Mouse (Mus musculus) liver (tissue): ENCODE measurements around the gene Hmcn1.

Experiments
- DNase-seq: peaks from one replicate; pipeline ENCODE4 v3.0.0-alpha.2; 2020; ENCODE audit warnings: mixed read lengths

The Hmcn1 gene

GRCm38 (mm10) chr1:150991745-150992554, 1.3 kb downstream of the Hmcn1 start:
- no peak for DNase-seq

DNA sequence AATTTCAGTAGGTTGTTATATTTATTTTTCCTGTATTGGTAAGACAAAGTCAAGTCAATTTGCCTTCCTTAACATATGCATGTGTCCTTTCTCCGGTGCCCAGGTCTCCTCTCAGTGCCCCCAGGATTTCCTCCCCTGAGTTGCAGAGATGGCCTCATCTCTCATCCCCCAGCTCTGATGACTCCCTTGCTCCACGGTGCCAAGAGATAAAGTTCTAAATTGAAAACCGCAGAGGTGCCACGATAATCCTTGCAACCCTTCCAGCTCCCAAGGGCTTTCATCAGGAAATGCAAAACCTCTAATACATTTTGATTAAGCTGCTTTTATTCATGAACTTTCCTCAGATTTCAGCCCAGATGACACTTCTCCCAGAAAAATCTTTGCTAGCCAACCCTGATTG, 8.3 kb downstream of the Hmcn1 start:
- no peak for DNase-seq

GRCm38 (mm10) chr1:150984092-150984503, 9.1 kb downstream of the Hmcn1 start:
- DNase-seq = no peak

DNA sequence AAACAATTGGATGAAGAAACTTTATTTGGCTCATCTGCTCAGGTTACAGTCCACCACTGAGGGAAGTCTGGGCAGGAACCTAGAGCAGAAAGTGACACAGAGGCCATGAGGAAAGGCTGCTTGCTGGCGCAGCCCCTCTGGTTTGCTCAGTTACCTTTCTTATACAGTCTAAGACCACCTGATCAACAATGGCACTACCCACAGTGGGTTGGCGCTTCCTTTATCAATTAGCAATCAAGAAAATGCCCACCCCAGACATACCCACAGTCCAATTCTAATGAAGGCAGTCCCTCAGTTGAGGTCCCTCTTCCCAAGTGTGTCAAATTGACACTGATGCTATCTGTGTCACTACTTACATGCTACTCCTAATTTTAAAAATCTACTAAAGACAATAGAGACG, 14.6 kb downstream of the Hmcn1 start:
- no peak for DNase-seq

DNA sequence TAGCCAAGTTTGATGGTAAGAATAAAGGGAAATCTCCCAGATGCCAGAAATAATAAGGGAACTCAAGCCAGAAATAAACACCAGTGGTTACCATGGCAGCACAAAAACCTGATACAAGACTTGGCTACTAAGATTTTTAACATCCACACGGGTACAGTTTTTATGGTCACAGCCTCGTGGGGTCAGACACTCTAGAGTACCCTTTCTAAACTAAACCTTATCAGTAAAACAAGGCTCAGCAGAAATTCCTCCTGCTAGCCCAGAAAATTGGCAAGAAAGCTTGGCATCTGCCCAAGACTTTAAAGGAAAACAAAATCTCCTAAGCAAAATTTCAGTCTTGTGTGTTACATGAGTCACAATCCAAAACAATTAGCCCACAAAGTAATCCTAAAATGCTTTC, 17.0 kb downstream of the Hmcn1 start:
- no peak for DNase-seq

DNA sequence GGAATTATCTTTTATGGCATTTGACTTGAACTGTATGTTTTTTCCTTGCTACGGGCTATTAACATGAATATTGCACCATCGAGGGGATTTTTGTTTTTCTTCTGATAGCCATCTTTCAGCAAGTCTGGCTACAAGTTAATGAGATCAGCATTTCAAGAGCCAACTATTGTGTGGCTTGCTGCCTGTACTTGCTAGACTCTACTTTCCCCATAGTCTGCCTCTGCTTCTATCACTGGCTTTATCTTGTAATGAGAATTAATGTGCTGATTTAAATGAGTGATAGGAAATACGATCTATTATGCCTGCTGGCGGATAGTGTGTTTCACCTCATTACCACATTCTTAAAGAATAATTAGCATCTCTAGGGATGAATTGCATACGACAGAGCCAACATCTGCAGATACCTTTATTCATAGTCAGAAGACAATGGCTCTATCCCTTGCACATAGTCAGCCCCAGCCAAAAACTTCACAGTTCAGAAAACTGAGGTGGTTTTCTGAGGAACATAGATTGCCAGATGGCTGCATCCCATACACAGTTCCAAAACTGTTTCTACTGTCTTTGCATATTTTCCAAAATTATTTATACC, 33.7 kb downstream of the Hmcn1 start:
- no peak for DNase-seq

DNA sequence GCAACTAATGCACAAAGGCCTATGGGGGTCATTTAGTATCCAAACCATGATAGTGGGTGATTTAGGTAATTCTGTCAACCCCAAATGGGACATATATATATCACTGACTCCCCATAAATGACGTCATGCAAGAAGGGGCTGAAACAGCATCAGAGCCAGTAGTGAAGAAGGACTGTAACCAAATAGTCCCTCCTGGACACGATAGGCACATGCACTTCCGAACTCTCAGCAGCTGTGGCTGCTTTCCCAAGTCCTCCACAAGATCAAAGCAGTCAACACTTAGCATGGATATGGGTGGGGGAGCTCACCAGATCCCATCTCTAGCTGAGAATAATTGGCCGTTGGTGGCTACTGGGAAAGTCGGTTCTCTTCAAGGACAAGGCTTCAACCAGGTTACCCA, 42.2 kb downstream of the Hmcn1 start:
- DNase-seq = no peak

- DNase-seq = peak; percentile 16
Measured at GRCm38 (mm10) chr1:150950046-150950445, 43.2 kb downstream of the Hmcn1 start.

DNA sequence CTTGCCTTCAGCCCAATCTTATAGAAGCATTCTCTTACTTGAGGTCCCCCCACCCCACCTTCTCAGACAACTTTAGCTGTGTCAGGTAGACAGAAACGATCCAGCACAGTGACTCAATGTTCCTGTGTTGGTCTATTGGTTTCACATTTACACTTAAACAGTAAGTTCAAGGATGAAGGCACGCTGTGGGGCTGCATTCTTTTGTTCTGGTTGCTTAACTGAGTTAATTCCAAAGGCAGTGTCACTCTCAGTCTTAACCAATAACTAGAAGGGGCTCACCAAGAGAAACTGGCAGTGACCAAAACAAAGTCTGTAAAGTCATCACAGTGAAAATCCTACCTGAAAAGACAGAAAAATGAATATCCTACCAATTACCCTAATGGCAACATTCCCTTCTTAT, 44.3 kb downstream of the Hmcn1 start:
- DNase-seq = no peak

DNA sequence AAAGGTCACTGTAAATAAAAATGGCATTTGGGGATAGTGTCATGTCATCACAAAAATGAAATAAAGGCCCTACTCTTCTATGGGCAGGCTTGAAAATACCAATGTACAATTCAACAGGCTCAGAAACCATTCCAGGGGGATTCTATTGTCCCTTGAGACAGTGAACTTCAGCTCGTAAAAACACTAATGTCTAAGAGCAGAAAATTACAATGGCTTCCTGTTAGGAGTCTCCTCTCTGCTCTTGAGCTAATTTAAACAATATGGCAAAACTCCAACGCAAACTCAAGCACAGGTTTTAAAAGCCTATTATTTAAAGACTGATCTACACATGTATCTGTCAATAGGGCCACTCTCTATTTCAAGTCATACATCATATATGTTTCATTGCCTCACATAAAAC, 49.6 kb downstream of the Hmcn1 start:
- no peak for DNase-seq

DNA sequence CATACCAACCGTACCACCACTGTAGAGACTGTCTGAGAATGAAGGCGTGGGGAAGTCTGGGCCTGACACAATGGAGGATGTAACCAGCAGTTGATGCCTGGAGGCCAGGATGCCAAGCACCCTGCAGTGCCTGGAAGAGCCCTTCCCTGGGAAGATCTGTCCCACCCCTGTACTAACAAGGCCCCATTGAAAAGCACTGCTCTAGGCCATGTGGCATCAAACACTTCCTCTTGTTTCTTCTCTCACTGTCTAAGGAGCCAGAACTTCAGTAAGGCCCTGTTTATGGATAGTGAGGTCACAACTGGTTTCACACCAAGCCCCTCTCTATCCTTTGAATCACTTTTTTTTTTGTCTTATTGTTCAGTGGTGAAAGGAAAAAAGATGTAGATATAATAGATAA, 51.1 kb downstream of the Hmcn1 start:
- no peak for DNase-seq

DNA sequence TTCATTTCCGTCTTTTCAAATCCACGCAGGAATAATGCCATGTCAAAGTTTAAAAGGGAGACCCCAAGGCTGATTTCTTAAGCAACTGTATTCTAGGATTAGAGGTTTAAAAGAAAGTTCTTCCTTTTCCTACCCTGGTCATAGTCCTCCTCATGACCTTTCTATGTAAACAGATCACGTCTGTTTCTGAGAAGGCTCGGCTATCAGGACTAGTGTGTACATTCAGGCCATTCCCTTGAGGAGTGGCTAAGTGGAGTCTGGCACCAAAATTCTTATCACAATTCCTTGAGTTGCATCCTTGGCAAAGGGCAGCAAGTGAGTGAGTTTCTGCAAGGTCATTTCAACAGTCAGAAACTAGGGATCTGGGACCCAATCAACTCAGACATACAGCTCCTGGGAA, 56.4 kb downstream of the Hmcn1 start:
- no peak for DNase-seq

GRCm38 (mm10) chr1:150933616-150934015, 59.6 kb downstream of the Hmcn1 start:
- peak; percentile 5 for DNase-seq

DNA sequence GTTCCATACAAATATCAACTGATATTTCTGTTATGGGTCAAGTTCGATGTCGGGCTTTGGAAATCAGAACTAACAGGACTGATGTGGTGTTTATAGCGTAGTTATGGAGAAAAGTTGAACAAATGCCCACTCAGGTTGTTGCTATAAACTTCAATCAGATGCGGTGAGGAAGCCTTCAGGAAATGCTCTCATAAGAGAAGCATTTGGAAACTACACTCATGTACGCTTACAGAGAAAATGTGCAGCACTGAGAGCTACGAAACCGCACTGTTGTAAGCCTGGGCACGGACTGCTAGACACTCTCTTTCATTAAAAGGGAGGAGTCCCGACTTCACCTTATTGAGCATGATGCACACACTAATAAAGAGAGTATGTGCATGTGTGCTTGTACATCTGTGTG, 72.4 kb downstream of the Hmcn1 start:
- DNase-seq = no peak

DNA sequence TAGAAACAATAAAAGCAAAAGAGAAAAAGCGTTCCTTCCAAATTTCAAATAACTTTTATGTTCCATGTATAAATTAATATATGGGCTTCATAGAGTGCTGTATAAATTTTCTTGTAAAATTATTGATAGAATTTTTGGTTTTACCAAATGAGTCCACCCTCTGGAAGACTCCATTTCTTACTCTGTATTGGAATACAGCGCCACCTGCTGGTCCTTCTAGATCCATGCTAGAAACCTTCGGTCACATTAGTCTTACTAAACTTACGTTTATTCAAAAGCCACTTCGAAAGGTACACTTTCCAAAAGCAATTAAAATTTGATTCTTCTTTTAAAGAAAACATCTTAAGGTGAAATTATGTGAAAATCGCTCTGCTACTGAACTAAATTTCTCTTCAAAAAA, 73.0 kb downstream of the Hmcn1 start:
- peak; percentile 57 for DNase-seq

DNA sequence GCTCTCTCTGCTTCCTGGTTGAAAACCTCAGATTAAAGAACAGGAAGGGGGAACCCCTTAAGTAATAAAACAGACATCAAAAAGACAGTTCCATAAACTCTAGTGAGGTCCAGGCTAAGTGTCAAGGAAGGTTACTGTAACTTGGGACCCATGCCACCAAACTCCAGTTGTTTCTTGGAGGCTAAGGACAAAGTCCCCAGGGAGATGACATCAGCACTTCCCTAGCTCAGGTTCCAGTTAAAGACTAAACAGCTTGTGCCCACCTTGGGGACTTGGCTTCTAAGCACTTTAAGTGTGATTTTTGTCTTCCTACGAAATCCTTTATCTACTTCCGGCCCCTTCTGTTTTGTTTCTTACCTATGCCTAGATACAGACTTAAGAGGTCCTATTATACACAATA, 78.3 kb downstream of the Hmcn1 start:
- DNase-seq = no peak

- DNase-seq = no peak
Measured at GRCm38 (mm10) chr1:150913586-150914136, 79.6 kb downstream of the Hmcn1 start.

DNA sequence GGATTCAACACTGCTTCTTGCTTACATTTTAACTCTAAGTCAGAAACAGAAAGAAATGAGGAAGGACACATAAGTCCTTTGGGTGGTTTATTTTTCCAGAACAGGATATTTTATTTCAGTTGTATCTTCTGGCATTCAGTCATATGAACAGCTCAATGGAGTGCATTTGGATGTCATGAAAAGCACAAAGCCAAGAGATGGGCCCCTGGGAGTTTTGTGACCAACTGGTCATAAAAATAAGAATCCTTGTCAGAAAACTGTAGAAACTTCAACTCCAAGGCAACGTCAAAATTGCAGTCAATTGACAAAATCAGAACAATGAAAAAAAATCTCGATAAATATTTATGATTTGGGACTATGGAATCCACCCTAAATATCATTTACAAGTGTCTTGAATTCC, 83.6 kb downstream of the Hmcn1 start:
- DNase-seq = no peak

GRCm38 (mm10) chr1:150893677-150894188, 99.5 kb downstream of the Hmcn1 start:
- DNase-seq = no peak

DNA sequence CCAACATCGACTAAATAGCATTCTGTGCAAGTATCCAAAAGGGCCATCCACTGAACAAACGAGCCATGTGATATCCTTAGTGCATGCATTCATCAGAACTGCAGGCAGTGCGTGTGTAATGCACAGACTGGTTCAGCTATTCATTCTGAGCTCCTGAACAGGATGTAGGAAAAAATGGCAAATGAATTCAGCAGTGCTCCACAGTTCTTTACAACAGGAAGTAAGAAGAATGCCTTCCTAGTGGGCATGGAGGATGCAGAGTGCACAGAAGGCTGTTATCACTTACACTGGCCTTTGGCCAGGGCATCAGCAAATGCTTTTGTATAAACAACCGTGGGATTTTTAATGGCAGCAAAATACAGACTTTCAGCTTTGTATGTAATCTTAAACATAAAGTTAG, 103.2 kb downstream of the Hmcn1 start:
- DNase-seq = no peak

DNA sequence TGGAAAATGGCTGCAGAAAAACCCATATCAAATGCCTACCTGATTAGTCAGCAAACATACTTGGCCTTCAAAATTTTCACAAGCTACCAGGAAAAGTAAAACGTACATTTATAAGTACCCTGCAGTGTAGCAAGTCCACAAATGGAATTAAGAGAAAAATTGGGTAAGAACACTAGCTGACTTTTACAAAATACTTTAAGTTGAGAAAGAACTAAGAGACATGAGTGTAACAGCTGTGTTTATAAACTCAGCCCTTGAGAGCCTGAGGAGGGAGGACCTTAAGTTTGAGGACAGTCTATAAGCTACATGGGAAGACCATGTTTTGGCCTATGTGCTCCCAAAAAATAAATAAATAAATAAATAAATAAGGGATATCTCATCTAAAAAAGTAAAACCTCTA, 107.0 kb downstream of the Hmcn1 start:
- DNase-seq = no peak

- no peak for DNase-seq
Measured at GRCm38 (mm10) chr1:150878421-150878820, 114.8 kb downstream of the Hmcn1 start.

DNA sequence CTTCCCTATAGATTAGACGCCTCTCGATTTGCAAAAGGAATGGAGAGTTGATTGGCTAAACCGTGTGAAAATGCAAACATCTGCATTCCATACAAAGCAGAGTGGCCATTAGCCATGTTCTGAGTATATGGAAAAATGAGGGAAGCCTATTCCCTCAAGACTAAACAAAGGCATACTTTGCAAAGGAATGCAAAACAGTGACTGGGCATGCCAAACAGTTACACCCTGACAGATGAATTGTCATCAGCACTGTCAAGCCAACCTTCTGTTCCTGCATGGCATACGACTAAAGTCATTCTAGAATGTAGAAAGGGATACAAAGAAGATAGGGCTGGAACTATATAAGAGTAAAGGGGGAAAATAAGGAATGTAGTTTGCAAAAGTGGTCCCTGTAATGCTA, 115.3 kb downstream of the Hmcn1 start:
- DNase-seq = no peak

DNA sequence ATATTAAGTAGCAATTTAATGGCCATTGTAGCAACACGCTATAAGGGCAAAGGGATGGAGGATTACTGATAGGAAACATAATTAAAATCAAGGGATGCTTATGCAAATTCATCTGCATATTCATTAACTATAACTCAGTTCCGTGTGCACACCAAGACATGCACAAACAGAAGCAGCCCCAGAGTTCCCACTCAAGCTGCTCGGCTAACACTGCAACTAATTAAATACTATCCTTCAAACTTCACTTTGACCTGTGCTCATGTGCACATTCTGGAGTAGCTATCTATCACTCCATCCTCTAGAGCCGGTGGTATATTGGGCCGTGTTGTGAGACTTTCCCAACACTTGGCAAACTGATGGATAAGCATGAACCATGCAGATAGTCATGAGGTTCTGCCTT, 119.2 kb downstream of the Hmcn1 start:
- no peak for DNase-seq
